Comparison of ENCODE assay signal across 20 mouse cellular contexts in the genomic region with DNA sequence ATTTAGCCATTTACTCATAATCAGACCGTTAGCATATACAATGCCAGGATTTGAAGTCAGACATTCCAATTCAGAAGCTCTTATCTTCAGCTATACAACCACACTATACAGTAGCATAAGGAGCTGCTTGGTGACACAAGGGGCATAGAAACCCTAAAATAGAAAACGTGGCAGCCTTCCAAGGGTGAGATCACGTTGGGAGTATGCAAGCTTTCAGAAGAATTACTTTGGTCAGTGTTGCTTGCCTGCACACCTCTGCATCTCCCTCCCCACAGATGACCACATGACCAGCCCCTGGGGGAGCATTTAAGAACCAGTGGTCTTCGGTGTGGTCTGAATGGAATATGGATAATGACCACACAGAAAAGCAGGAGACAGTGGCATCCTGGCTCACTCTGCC.
DNase-seq lines count a peak whose midpoint lies in the region; ATAC-seq and TF ChIP-seq lines count a peak whose summit lies in the region.
"Had no signal": no experiment of that assay in that cellular context is flagged by ENCODE, and none has a peak within 500 bp of the region (broad histone marks: within the 10 kb centered on the region; RNA-seq: fewer than 3 reads in every experiment).

No protein-coding gene starts in this region.

- H3K9ac ChIP-seq in embryonic facial prominence, embryonic 14.5 days (ENCODE audit: low read depth, low read length): no peak overlapping the region
- H3K9ac ChIP-seq in heart, embryonic 15.5 days: no peak overlapping the region
- H3K9ac ChIP-seq: embryonic facial prominence, embryonic 12.5 days; hindbrain, embryonic 13.5 days; limb, embryonic 15.5 days; midbrain, embryonic 12.5 days had no signal

- no peaks in the 10 kb centered on the region for H3K27me3 ChIP-seq in embryonic facial prominence, embryonic 14.5 days (replicated peaks; ENCODE audit: control insufficient read depth, insufficient read depth, low read length)
- no peaks in the 10 kb centered on the region for H3K27me3 ChIP-seq in embryonic facial prominence, embryonic 10.5 days (replicated peaks; ENCODE audit: low read depth, poor library complexity, severe bottlenecking)
- peaks cover 14% of the 10 kb centered on the region for H3K27me3 ChIP-seq in C2C12 (ENCODE audit: control insufficient read depth, insufficient read depth, insufficient read length)
- no peaks in the 10 kb centered on the region for H3K27me3 ChIP-seq in heart, embryonic 15.5 days
- H3K27me3 ChIP-seq: embryonic facial prominence, embryonic 12.5 days; hindbrain, embryonic 13.5 days; limb, embryonic 15.5 days; midbrain, embryonic 12.5 days had no signal

- H3ac ChIP-seq in C2C12 (ENCODE audit: control insufficient read depth, insufficient read length, low read depth): no peak overlapping the region

- H3K9me3 ChIP-seq in embryonic facial prominence, embryonic 14.5 days (ENCODE audit: control insufficient read depth, low read length): no peaks in the 10 kb centered on the region
- no peaks in the 10 kb centered on the region for H3K9me3 ChIP-seq in embryonic facial prominence, embryonic 10.5 days
- no peaks in the 10 kb centered on the region for H3K9me3 ChIP-seq in heart, embryonic 15.5 days (replicated peaks)
- H3K9me3 ChIP-seq: embryonic facial prominence, embryonic 12.5 days; hindbrain, embryonic 13.5 days; limb, embryonic 15.5 days; midbrain, embryonic 12.5 days had no signal

- peak; percentile 41 for DNase-seq in embryonic facial prominence, embryonic 14.5 days (ENCODE audit: low spot score)
- no peak for DNase-seq in embryonic facial prominence, embryonic 10.5 days (ENCODE audit: low spot score)
- DNase-seq in cerebellum, adult 9-11 months: peak; percentile 32
- no peak for DNase-seq in T-cell, adult 2 months (ENCODE audit: low spot score)
- no peak for DNase-seq in retina, embryonic 14.5 days (ENCODE audit: low spot score)
- DNase-seq: B cell, adult 2 months; gastrocnemius, postnatal 25 days; kidney, postnatal 4 days; thymus, postnatal 4 days had no signal

- 70% methylated on average over 4 of the region's 4 CpGs for WGBS in embryonic facial prominence, embryonic 14.5 days
- 84% methylated on average over 4 of the region's 4 CpGs for WGBS in embryonic facial prominence, embryonic 10.5 days
- WGBS in heart, embryonic 15.5 days: 23% methylated on average over 4 of the region's 4 CpGs

- no peak overlapping the region for H3K4me2 ChIP-seq in embryonic facial prominence, embryonic 14.5 days (ENCODE audit: low read depth, low read length)
- H3K4me2 ChIP-seq in heart, embryonic 15.5 days: peak overlapping the region; percentile 4; the same call in 1 of the 2 replicates
- H3K4me2 ChIP-seq: embryonic facial prominence, embryonic 12.5 days; hindbrain, embryonic 13.5 days; limb, embryonic 15.5 days; midbrain, embryonic 12.5 days had no signal

- no peak for TF ChIP-seq CTCF in C2C12 (IDR thresholded peaks at IDR 0.05; ENCODE audit: control insufficient read depth, insufficient read depth, insufficient read length)

- H3K4me3 ChIP-seq in embryonic facial prominence, embryonic 14.5 days (ENCODE audit: low read depth, low read length): no peak overlapping the region
- no peak overlapping the region for H3K4me3 ChIP-seq in embryonic facial prominence, embryonic 10.5 days
- no peak overlapping the region for H3K4me3 ChIP-seq in C2C12 (ENCODE audit: insufficient read depth, poor library complexity, severe bottlenecking)
- no peak overlapping the region for H3K4me3 ChIP-seq in heart, embryonic 15.5 days
- H3K4me3 ChIP-seq: embryonic facial prominence, embryonic 12.5 days; hindbrain, embryonic 13.5 days; limb, embryonic 15.5 days; midbrain, embryonic 12.5 days had no signal

- H3K79me2 ChIP-seq in C2C12 (ENCODE audit: control insufficient read depth, insufficient read depth): no peaks in the 10 kb centered on the region

- H3K36me3 ChIP-seq in embryonic facial prominence, embryonic 14.5 days (ENCODE audit: control insufficient read depth, insufficient read depth, low read length): no peaks in the 10 kb centered on the region
- H3K36me3 ChIP-seq in embryonic facial prominence, embryonic 10.5 days (replicated peaks): no peaks in the 10 kb centered on the region
- H3K36me3 ChIP-seq in C2C12 (ENCODE audit: control insufficient read depth, insufficient read depth): no peaks in the 10 kb centered on the region
- no peaks in the 10 kb centered on the region for H3K36me3 ChIP-seq in heart, embryonic 15.5 days
- H3K36me3 ChIP-seq: embryonic facial prominence, embryonic 12.5 days; G1E; hindbrain, embryonic 13.5 days; limb, embryonic 15.5 days; midbrain, embryonic 12.5 days had no signal

- no peaks in the 10 kb centered on the region; the same call in 1 of the 2 replicates for H3K4me1 ChIP-seq in embryonic facial prominence, embryonic 14.5 days (ENCODE audit: control insufficient read depth, insufficient read depth, low read length)
- peaks cover 9% of the 10 kb centered on the region for H3K4me1 ChIP-seq in embryonic facial prominence, embryonic 10.5 days
- H3K4me1 ChIP-seq in heart, embryonic 15.5 days (replicated peaks): peaks cover 23% of the 10 kb centered on the region
- H3K4me1 ChIP-seq: limb, embryonic 15.5 days had no signal

- 0 out of 2 replicates have a peak, but pooled peaks have one; percentile 22 for ATAC-seq in embryonic facial prominence, embryonic 14.5 days (ENCODE audit: low read depth)
- ATAC-seq in heart, embryonic 15.5 days (replicated peaks; ENCODE audit: insufficient number of reproducible peaks, insufficient read depth, low FRiP score, low read depth): peak; percentile 78
- ATAC-seq in megakaryocyte, adult 5-6 weeks (ENCODE audit: poor library complexity, severe bottlenecking): no peak
- ATAC-seq: intestine, postnatal 0 days; lung, postnatal 0 days had no signal

- no peaks in the 10 kb centered on the region for H3K79me3 ChIP-seq in C2C12 (ENCODE audit: low read depth)

- no peak overlapping the region for H3K27ac ChIP-seq in embryonic facial prominence, embryonic 14.5 days (replicated peaks; ENCODE audit: low read depth, low read length)
- no peak overlapping the region for H3K27ac ChIP-seq in embryonic facial prominence, embryonic 10.5 days (replicated peaks)
- peak overlapping the region; percentile 70 for H3K27ac ChIP-seq in heart, embryonic 15.5 days
- H3K27ac ChIP-seq: embryonic facial prominence, embryonic 12.5 days; hindbrain, embryonic 13.5 days; limb, embryonic 15.5 days; midbrain, embryonic 12.5 days; stomach, postnatal 0 days had no signal

TF ChIP-seq in C2C12, 6 proteins besides CTCF, POLR2A, EP300 and RAD21:
- TF ChIP-seq MYOD1 (IDR thresholded peaks at IDR 0.05; ENCODE audit: control insufficient read depth, insufficient read length, low read depth) (no peak), USF1 (IDR thresholded peaks at IDR 0.05; ENCODE audit: low read depth) (peak; percentile 83), MAX (IDR thresholded peaks at IDR 0.05) (no peak)
TF ChIP-seq in C2C12: peak in this region for 1.

Comparison
In these comparisons a context has a peak if more than half of its experiments do, and no peak if none do; other contexts are left out.
1. DNase-seq: peak in embryonic facial prominence, embryonic 14.5 days (single experiment) and cerebellum, adult 9-11 months (single experiment); none in embryonic facial prominence, embryonic 10.5 days (single experiment), T-cell, adult 2 months (single experiment) and retina, embryonic 14.5 days (single experiment).